Mouse (Mus musculus): Measurements from ENCODE around the gene Foxd1.

Gene Foxd1

DNA sequence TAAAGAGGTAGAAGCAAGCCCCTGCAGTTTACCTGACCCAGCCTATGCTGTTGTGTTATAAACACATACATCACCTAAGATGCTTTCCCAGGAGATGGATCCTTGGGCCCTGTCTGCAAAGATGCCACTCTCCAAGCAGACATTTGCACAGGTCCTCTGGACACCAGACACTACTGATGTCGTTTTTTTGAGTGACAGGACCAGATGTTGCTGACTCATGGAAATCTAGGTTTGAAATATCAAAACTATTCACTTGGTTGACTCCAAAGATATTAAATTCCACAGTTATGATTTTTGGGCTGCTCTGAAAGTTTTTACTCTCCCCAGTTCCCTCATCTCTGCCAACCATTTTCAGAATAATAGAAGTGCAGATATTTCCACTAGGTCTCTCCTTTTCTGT lies 35.0 kb downstream of the Foxd1 start:
- DNase-seq = no peak

GRCm38 (mm10) chr13:98390363-98390762 lies 36.3 kb downstream of the Foxd1 start:
- DNase-seq = no peak

- peak; percentile 10 to 36 for DNase-seq
These were observed 37.0 kb downstream of the Foxd1 start for GRCm38 (mm10) chr13:98390771-98391634.

DNA sequence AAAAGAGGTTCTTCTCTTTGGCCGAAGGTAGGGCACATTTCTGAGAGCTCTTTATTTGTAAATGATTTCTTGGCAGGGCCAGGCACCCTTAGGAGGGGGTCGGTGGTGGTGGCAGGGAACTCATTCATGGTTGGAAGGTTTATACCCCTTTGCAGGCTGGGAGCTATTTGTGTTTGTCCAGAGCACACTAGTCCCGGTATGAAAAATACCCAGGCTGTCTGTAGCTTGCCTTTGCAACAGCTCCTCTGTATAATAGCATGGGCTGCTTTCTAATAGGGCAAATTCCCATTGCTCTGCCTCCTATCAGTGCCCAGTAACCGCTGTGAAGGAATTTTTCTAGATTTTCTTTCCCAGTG lies 37.6 kb downstream of the Foxd1 start:
- DNase-seq = no peak

DNA sequence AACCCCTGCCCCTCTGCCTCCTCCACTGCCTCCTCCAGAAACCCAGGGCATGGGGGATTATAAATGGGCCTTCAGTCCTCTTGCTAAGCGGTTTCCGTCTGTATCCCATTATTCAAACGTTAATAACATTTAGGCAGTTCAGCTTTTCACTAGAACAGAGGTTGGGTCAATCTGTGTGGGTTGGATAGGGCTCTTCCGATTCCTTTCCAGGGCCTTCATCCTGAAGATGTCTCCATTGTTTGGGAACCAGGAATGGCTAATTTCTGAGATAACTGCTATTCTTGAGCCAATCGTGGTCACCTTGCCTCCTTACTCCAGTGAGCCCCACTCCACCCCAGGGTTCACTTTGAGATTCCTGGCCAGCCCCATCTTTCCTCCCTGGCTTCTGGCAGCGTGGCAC lies 38.0 kb downstream of the Foxd1 start:
- DNase-seq = no peak

GRCm38 (mm10) chr13:98393356-98394070 lies 39.5 kb downstream of the Foxd1 start:
- DNase-seq = peak; percentile 24 to 49
